Mouse (Mus musculus) lung, postnatal 0 days (tissue): ENCODE data around the gene Grm8.

Source experiments
- CTCF ChIP-seq: IDR thresholded peaks from 2 replicates; pipeline ENCODE4 v1.5.1; 2016; ENCODE audit warnings: antibody characterized with exemption, mild to moderate bottlenecking
- EP300 ChIP-seq: IDR thresholded peaks from 2 replicates; pipeline ENCODE4 v1.6.1; 2016; ENCODE audit warnings: antibody characterized with exemption, mild to moderate bottlenecking, control low read depth

DNA sequence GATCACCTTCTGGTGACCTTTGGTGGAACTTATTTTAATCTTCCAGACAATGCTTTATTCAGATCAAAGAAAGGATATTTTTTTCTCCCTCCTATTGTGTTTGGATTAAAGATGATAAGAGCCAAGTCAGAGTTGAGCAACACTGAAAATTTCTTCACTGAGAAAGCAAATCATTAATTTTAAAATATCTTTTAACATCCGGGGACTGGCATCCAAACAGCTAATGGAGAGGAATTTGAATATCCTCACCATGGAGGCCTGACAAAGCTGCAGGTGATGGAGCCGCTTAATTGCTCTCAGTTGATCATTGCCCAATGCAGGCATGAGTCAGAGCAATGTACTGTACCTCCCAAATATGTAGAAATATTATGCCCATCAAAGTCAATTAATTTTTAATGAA lies 83.0 kb downstream of the Grm8 start:
- TF ChIP-seq CTCF (no peak), EP300 (no peak)
